Mouse (Mus musculus): ENCODE measurements around the gene Tubb1.

DNA sequence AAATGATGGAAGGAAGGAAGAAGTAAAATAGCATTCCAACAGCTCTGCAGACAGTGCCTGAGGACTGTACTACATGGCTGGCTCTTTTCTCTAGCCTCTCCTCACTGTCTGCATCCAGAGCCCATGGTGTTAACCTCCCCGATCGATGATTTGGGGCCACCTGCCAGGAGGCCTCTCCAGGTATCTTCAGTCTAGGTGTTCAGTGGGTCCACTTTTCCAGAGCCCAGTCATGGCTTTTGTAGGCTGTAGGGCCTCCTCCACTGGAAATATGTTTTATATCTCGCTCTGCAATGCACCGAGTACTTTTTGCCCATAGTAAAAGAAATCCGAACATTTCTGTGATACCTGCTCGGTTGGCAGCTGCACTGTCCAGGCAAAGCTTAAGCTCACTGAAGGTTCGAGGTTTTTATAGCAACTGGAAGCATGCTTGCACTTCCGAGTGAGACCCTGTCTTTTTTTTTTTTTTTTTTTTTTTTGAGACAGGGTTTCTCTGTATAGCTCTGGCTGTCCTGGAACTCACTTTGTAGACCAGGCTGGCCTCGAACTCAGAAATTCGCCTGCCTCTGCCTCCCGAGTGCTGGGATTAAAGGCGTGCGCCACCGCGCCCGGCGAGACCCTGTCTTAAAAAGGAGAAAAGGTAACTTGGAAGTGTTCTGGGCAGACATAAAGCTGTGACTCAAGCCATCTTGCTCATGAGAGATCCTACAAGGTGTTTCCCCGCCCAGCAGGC, 35.3 kb upstream of the Tubb1 start:
- TF ChIP-seq CEBPB (IDR thresholded peaks at IDR 0.05; ENCODE audit: insufficient read depth, poor library complexity, severe bottlenecking): no peak
- TF ChIP-seq MAX (IDR thresholded peaks at IDR 0.05; ENCODE audit: low read depth): no peak
- no peak for TF ChIP-seq POLR2A (IDR thresholded peaks at IDR 0.05; ENCODE audit: insufficient read length, low read depth)
- TF ChIP-seq POLR2AphosphoS2 (IDR thresholded peaks at IDR 0.05; ENCODE audit: insufficient read length, low read depth): no peak
- TF ChIP-seq MYOG (IDR thresholded peaks at IDR 0.05; ENCODE audit: control insufficient read depth in 1 of 3, insufficient read depth in 1 of 3, insufficient read length in 2 of 3, low read depth in 2 of 3): no peak
- TF ChIP-seq TCF12 (IDR thresholded peaks at IDR 0.05; ENCODE audit: insufficient read depth, poor library complexity, severe bottlenecking): no peak
- TF ChIP-seq SRF (IDR thresholded peaks at IDR 0.05; ENCODE audit: control insufficient read depth, insufficient read length, low read depth): no peak

All from myocyte (in vitro differentiated cells).